Mouse (Mus musculus) natural killer cell, adult 2 months (primary cell): ENCODE measurements around the gene Nfkbil1.
A peak's percentile ranks its signal among the peaks of the same experiment; 100 is the strongest.
"Not testable (repeated sequence)": the region's sequence is repeated elsewhere in the genome, so short reads cannot be mapped to it uniquely, and the experiment has no call there.

Experiments used
- DNase-seq, 2 experiments: peaks; one replicate each; pipeline ENCODE4 v3.0.0; 2022; ENCODE audit warnings: low spot score in 2 of 2

Gene Nfkbil1

DNA sequence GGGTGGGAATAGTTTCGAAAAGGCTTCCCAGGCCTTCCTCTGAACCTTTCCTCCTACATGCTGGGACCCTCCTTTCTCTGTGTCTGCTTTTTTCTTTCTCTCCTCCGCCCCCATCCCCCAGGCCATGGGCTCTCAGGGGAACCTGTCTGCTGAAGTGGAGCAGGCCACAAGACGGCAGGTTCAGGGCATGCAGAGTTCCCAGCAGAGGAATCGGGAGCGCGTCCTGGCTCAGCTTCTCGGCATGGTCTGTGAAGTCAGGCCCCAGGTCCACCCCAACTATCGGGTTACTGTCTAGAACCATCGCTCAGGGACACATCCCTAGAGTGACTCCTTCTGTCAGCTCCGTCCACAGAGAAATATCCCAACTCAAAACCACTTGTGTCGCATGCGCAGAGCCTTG, 1.9 kb upstream of the Nfkbil1 start:
- DNase-seq = no peak

DNA sequence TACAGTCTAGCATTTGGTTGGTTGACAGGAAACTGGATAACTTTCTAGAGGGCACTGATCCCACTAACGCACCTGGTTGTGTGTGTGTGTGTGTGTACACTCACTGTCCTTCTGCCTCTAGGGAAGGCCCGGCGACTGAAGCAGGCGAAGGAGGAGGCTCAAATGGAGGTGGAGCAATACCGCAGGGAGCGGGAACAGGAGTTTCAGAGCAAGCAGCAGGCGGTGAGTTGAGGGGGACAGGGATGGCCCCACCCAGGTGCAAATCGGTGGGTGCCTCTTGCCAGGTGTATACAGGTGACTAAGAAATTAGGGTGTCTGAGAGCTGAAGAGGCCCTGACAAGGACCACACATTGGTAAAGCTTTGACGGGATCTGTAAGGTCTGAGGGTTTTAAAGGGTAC, 1.4 kb upstream of the Nfkbil1 start:
- DNase-seq = no peak

DNA sequence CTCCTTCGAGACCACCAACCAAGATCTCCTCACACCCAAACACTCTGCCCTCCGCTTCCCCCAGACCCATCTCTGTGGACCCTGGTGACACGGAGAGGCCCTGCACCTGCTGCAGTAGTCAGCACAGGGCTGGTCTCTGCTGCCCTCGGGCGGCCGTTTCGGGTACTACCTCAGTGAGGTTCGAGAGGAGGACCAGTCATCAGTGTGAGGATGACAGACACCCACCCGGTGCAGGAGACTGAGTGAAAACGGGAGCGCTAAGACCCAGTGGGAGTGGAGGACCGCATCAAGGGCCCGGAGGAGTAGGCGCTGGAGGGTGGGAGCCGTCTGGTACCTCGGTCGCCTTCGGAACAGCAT, 776 bp upstream of the Nfkbil1 start:
- DNase-seq = peak; percentile 95 to 96

DNA sequence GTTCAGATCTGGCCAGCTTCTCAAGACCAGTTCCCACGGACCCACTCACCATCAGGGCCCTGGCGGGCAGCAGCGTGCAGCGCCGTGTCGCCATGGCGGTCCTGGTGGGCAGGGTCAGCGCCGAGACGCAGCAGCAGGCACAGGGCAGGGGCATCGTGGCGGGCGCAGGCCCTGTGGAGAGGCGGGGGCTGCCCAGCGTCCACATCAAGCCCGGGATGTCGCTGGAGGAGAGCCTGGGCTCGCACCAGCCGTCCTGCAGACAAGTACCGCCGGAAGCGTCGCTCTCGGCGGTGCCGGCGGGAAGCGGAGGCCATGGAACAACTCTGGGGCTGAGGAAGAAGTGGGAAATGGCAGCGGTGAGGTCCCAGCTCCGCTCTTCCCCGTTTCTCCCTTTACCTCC, 689 bp downstream of the Nfkbil1 start:
- no peak for DNase-seq

DNA sequence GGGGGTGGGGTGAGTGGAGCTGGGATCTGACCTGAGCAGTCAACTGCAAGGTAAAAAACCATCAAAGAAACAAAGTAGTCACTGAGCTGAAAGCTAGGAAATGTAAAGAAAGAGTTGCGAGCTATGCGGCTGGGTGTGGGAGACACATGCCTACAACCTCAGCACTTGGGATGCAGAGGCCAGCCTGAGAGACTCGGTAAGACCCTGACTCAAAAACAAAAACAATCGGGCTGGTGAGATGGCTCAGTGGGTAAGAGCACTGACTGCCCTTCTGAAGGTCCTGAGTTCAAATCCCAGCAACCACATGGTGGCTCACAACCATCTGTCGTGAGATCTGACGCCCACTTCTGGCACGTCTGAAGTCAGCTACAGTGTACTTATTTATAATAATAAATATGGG, 1.5 kb downstream of the Nfkbil1 start:
- not testable (repeated sequence) for DNase-seq

DNA sequence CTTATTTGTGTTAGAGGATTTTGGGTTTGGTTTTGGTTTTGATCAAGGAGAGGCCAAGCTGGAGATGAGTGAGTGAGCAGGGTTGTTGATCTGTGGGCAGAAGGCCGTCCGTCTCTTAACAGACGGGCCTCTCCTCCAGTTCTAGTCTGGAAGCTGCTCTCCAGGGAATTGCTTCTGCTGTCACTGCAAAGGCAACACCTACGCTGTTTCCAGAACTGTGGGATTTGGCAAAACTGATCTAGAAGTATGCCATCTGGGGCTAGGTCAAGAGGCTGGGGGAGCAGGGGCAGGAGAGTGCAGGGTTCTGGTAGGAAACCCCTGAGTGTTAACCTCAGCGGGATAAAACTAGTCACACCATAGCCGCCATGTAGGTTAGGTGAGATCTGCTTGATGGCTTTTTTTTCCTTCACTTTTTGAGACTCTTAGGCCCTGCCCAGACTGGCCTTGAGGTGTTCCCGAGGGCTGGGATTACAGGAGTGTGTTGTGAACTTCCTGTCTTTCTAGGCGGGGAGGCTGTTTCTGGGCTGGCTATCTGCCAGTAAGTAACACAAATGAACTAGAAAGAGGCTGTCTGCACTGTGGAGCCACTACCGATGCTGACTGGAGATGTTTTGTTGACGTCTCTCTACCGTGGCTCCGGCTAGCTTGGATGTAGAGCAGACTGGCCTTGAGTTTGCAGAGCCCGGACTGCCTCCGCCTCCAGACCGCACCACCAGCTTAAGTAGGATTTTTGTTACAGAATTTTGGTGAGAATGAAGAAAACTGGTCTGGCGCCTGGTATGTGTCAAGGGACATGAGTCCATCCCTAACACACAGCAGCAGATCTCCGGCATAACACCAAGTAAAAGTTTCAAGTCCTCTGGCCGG, 2.2 kb downstream of the Nfkbil1 start, which contains the start of gene Atp6v1g2:
Gene Atp6v1g2, plus strand, starts transcription at position 547 of the 867 bp plus-strand sequence.
- DNase-seq = peak in 1 of 2 experiments; percentile 56

DNA sequence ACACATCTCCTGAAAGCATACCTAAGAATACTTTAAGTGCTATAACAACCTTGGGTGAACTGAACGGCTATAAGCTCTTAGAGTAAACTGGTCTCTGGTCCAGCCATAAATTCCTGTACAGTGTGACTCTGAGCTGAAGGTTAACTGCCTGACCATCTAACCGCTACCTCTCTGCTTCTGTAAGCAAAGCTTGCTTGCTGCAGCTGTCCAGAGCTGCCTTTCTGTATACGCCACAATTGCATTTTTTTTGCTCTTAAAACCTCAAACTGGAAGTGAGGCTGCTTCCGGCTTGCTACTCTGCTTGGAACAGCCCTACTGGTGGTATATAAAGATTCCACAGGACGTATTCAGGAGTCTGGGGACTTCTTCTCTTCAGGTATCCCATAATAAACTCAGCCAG, 2.9 kb downstream of the Nfkbil1 start:
- peak; percentile 51 to 56 for DNase-seq

DNA sequence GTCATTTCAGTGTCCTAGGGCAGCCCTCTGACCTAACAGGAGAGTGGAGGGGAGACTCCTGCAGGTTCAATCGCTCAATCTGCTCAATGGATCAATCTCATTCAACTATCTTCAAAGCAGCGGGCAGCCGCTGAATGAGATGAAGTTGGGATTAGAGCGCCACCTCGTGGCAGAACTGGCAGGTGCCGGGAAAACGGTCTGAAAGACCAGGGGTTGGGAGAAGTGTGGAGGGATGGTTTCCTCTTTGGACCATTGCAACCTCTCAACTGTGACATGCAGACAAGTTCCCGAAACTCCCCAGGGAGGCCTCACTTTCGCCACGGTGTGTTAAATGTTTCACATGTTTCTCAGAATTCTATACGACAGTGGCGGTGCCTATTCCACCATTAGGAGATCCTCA, 3.5 kb downstream of the Nfkbil1 start:
- peak; percentile 76 to 84 for DNase-seq

DNA sequence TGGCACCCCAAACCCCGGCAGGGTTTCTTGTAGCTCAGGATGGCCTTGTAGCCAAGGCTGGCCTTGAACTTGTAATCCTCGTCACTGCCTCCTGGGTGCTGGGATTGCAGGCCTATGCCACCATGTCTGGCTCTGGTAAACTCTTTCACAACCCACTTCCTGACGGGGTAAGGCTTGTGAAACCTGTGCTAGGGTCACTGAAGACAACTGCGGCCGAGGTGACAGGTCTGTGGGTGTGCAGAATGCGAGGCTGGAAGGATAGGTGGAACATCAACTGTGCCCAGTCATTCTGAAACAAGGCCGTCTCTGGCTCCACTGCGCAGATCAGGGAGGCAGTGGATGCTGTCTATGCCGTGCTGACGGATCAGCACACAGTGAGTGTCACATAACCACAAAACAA, 4.6 kb downstream of the Nfkbil1 start:
- DNase-seq = peak; percentile 83 to 94

DNA sequence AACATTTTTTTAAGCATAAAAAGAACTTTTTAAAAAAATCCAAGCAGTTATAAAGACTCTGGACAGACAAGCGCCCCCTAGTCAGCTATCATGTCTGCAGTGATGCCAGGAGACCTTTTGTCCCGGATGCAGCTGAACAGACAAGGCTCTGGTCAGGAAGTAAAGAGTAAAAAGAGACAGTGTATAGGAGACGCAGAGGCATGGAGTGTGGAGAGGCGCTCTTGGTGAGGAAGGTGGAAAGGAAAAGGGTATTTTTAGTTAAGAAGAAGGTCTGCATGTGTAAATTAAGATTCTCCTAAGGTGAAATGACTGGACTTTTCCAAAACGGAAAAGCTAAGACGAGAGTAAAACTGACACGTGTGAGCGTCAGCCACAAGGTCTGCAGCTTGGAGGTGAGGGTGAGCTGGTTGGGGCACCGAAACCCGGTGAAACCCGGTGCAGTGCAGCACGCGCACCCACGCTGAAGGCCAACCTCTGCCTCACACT, 9.0 kb downstream of the Nfkbil1 start:
- no peak for DNase-seq

DNA sequence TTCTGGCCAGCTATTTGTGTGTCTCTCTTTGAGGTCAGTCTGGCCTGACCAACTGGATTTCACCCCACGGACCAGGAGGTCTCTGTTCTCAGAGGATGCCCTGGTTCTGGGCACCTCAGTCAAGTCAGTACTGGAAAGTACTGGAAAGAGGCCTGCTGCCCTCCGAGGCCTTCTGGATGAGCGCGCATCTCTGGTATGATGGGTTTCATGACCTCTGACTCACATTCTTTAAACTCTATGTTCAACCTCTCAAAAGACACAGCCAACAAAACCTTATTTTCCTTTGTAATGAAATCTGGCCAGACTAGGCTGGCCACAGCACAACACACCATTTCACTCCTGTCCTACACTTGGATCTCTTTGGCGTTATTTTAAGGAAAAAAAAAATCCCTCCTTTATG, 10.1 kb downstream of the Nfkbil1 start:
- DNase-seq = no peak

DNA sequence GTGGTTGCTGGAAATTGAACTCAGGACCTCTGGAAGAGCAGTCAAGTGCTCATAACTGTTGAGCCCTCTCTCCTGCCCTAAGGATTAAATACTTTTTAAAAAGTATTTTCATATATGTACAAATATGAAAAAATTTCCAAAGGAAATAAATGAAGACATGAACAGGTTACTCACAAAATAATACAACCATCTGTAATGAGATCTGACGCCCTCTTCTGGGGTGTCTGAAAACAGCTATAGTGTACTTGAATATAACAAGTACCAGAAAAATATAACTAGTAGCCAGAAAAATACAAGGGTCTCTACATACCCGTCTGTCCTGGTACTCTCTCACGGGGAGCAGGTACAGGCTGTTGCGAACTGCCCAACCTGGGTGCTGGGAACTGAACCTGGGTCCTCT, 11.0 kb downstream of the Nfkbil1 start:
- DNase-seq = no peak

DNA sequence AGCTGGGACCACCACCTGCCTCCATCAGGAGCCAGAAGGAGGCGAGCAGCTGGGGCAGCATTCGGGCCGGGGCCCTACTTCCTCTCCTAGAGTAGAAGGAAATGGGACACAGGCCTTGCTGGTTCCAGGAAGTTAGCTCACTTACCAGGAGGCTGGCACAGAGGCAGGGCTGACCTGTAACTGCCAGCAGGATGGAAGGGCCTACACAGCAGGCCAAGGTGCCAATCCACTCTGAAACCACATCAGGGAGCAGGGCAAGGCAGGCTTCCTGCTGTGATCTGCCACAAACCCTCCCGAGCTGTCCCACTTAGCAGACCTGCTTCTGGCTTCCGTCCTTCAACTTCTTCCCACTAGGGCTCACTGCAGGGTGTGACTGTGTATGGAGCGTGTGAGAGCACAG, 13.3 kb downstream of the Nfkbil1 start:
- no peak for DNase-seq

DNA sequence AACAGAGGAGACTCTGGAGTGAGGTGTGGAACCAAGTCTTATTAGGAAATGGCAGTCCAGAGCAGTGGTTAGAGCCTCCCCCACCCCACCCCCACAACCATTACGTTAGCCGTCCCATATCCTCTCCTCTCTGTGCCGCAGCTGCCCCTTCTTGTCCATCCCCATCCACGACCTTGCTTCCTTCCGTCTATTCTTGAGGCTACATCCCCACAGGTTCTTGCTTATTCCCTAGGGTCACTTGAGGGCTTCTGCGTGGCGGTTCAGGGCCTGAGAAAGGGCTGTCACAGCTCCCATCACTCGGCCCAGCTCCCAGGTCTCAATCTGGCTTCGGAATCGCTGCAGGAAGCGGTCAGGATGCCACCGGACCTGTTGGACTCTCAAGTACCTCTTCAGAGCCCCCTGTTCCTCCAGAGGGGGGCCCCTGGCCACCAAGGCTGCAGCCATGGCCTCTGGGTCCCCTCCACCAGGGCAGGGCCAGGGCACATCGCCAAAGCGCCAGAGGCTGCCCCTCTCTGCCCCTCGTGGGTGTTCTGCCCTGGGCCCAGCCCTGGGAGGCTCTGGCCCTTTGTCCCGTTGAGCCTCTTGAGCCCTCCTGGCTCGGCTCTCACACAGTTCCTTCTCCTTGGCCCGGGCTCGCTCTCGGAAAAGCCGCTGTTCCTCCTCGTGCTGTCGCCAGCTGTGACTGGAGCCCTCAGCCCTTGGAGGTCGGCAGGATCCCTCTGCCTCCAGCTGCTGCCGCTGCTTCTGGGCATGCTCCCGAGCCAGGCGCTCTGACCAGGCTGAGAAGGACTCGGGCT, 15.2 kb downstream of the Nfkbil1 start, which contains the start of gene Gm16181:
Gene Gm16181, plus strand, starts transcription at position 679 of the 797 bp plus-strand sequence.
- no peak for DNase-seq

DNA sequence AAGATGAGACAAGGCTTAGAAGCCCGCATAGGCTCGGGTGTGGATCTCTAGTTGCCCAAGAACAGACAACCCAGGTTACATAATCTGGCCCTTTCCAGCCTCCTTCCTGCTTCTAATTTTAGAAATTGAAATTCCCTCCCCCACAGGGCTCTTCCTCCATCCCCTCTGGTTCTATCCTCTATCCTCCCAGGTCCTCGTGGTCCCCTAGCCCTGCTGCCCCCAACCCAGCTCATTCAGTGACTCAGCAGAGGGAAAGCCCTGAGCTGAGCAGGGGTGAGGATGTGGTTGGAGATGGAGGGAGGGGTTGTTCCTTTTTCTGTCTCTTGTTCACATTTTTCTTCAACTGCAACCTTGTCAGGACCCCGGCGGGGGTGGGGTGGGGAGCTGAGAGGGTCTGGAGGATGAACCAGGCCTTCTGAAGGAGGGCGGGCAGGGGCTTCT, 16.0 kb downstream of the Nfkbil1 start:
- peak; percentile 63 to 64 for DNase-seq

DNA sequence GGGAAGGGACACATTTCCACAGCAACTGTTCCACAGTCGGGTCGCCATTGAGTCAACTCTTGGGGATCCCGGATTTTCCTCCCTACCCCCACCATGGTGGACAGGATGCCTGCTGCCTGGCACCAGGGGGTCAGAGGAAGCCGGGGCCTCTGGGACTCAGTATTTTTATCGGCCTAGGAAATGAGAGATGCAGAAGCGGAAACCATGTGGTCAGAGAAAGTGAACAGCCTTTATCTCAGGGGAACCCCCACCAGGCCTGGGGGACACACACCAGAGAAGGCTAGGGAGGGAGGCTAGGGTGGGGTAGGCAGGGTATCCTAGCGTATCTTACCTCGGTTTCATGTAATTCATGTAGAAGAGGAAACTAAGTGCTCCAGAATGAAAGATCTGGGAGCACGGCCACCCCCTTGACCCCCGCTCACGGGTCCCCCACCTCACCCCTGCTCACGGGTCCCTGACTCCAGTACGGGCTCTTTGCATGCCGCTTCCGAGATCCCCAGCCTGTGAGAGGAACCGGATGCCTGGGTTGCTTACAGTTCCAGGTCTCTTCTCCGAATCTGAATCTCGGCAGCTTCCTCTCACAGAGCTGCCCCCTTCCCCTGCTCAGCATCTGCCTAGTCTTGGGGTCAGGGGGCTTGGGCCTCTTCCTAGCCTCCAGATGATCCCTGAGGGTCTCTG, 16.9 kb downstream of the Nfkbil1 start:
- peak; percentile 79 to 80 for DNase-seq

DNA sequence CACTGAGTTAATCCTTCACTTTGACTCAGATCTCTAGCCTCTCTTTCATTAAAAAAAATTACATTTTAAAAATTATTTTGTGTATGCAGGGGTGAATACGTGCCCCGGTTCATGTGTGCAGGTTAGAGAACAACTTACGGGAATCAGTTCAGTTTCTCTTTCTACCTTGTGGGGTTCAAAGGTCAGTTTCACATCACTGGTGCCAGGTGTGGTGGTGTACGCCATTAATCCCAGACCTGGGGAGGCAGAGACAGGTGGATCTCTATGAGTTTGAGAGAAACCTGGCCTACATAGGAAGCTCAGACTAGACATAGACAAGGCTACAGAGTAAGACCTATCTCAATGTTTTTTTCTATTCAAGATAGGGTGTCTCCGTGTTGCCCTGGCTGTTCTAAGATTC, 22.5 kb downstream of the Nfkbil1 start:
- no peak for DNase-seq

DNA sequence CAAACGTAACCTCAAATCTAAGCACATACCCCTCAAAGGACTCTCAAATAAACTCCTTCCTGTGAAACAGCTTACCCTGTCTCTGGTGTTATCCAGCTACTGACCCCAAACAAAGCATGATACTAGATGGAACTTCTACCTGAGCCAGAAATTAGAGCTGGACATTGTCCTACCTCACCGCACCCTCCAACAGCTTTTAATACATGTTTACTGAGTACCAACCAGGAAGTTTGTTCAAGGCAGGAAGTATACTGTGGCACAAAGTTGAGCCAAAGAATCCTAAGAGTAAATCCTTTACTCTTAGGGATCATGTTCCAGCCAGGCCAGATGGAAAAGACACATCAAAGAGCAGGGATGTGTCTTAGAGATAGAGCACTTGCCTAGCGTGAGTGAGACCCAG, 25.0 kb downstream of the Nfkbil1 start:
- DNase-seq = no peak

DNA sequence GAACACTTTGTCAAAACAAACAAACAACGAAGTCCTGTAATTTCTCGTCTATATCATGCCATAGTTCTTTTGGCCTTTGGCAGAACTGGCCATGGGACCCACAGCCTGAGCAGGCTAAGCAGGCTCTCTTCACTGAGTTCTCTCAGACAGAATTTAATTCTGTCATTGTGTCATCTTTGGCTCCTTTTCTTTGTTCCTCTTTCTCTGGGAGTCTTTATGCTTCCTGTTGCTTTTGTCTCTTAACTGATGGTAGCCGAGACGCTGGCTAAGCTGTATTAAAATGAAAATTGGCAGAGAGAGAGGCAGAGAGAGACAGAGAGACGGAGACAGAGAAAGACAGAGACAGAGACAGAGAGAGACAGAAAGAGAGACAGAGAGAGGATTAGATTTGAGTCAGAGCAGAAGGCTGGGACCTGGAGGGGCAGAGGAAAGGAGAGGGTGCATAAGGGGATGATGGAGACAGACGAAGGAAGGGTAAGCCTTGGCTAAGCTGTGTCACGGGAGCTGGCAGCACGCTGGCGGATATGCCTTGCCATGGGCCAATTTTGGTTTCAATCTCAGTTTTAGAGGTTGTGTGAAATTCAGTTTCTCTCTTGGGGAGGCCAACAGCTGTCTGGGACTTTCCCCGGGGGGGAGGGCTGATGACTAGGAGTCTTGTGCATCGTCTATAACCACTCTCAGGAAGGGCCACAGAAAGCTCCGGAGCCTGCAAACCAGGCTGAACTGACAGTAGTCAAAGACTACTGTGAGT, 25.6 kb downstream of the Nfkbil1 start:
- DNase-seq = peak; percentile 89

DNA sequence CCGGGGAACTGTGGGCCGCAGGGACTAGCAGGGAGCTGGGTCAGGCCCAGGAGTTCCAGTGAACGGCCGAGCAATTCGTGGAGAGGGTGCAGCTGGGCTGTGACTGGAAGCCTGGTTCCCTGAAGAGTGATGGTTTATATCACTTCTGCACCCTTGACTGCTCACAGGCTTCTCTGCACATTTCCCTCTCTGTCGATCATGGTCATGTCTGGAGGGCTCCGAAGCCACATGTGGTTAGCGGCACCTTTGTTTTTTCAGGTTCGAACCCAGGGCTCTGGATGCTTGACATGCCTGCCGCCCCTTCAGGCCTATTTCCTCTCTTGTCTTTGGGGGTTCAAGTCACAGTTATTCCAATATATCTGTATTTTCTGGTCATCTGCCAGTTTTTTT, 30.2 kb downstream of the Nfkbil1 start:
- peak in 1 of 2 experiments; percentile 44 for DNase-seq
